Mouse (Mus musculus) inflammation-experienced regulatory T-cells, adult 6 months (primary cell): Measurements from ENCODE around the gene Gm21762. TPM values are rescaled to one million over a fixed set of nuclear protein-coding genes. Genes with fewer than 3 reads are reported as not detected.
A peak's percentile ranks its signal among the peaks of the same experiment; 100 is the strongest.
"Not testable (repeated sequence)": the region's sequence is repeated elsewhere in the genome, so short reads cannot be mapped to it uniquely, and the experiment has no call there.

Source experiments
- ATAC-seq: one replicate; pipeline ENCODE4 v1.8.0; 2017
- polyA plus RNA-seq, 3 experiments: library from polyadenylated mRNA; unstranded; fragments of 100-300 nt; shearing (Covaris generic); gene quantifications; one replicate each; pipeline ENCODE4 v1.2.1; 2017

Gm21762 gene
- not detected for polyA plus RNA-seq

DNA sequence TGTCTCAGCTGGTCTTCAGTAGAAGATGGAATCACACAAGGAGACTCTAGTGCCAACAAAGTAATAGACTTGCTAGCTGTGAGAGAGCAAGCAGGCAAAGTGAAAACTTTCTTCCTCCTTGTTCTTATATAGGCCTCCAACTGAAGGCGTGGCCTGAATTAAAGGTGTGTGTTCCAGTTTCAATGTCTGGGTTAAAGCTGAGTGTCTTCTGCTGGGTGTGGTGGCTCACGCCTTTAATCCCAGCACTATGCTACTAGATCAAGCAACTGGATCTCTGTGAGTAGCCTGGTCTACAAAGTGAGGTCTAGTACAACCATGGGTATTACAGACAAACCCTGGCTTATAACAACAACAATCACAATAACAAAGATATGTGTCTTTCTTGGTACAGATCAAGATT, at the start of gene Gm21762:
TSS of gene Gm21762 (minus strand) at position 101 of the 400 bp plus-strand sequence.
- not testable (repeated sequence) for ATAC-seq

GRCm38 (mm10) chr13:120262870-120263269, 47.1 kb upstream of the Gm21762 start, which contains the start of gene AF067061:
TSS of gene AF067061 (plus strand) at chr13:120263114.
- not testable (repeated sequence) for ATAC-seq

DNA sequence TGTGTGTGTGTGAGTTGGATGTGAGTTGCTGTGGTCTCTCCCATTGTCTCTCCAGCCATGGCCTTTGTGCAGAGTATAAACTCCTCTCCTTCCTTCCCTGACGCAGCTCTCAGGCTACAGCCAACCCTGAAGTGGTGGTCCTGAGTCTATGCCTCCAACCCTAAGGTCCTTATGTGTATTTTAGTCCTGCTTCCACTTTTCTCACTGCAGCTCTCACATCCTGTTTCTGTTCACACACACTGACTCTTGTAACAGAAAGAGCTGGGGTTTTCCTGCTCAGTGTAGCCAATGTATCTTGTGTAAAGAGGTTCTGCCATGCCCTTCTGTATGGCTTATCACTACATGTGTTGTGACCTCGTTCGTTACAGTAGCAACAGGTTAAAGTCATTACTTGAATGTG, 44.0 kb upstream of the Gm21762 start:
- ATAC-seq = not testable (repeated sequence)

GRCm38 (mm10) chr13:120258817-120259658, 43.3 kb upstream of the Gm21762 start:
- ATAC-seq = not testable (repeated sequence)

DNA sequence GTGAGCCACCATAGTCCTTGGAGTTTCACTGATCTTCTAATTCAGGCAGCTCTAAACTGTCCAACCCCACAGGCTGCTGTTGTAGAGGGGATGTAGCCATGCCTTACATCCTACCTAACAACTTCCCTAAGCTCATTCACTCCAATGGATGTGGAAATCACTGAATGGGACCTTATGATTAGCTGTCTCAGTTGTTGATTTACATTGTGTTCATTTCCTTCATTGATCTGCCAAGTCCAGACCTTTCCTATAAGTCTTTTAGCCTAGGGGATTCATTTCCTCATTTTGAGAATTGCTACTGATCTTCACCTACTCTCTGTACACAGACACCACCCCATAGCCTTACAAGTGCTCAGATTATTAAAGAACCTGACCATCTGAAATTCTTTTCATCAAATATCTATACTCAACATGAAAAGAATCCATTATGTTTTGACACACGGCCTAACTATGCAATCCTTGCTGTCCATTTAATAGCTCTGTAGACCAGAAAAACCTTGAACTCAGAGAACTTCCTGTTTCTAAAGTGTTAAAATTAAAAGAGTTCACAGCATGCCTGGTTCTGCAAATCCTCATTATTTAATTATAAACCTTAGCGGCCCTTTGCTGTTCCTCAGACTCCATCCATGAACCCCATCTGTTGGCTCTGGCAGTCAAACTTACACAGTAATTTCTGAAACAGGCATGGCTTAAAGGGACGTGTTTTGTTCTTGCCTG, 35.6 kb upstream of the Gm21762 start:
- ATAC-seq = not testable (repeated sequence)

GRCm38 (mm10) chr13:120238811-120239210, 23.1 kb upstream of the Gm21762 start, which contains the start of gene Gm21731:
TSS of gene Gm21731 (plus strand) at chr13:120239111.
- ATAC-seq = not testable (repeated sequence)

DNA sequence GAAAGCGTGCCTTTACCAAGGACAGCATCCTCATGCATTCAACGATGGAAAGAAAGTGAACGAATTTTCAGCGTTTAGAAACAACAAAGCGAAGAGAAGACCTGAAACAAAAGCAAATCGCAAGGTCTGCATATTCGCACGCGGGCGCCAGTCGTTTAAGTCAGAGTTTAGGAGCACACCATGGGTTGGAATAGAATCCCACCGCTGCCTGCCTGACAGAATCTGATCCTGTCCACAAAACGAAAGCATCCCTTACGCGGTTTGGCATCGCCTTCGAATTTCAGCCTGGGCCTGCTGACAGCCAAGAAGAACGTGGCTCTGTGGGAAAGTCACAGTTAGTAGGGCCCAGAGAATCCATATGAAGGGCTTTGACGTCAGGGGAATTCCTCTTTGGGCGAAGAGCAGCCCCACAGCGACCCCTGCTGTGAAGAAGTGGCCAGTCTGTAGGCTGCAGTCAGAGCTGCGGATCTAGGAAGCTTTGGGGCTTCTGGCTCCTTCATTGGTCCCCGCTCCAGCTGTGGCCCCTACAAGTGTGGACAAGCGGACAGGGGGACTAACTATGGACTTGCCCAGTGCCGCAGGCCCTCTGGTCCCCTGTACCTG, 16.8 kb upstream of the Gm21762 start:
- ATAC-seq = not testable (repeated sequence)

GRCm38 (mm10) chr13:120231798-120232197, 16.1 kb upstream of the Gm21762 start:
- ATAC-seq = not testable (repeated sequence)

- ATAC-seq = peak; percentile 32
These were observed 7.4 kb upstream of the Gm21762 start for GRCm38 (mm10) chr13:120223012-120223659.

GRCm38 (mm10) chr13:120220922-120221321, 5.2 kb upstream of the Gm21762 start:
- ATAC-seq = not testable (repeated sequence)

GRCm38 (mm10) chr13:120196189-120196821, 19.4 kb downstream of the Gm21762 start:
- not testable (repeated sequence) for ATAC-seq

DNA sequence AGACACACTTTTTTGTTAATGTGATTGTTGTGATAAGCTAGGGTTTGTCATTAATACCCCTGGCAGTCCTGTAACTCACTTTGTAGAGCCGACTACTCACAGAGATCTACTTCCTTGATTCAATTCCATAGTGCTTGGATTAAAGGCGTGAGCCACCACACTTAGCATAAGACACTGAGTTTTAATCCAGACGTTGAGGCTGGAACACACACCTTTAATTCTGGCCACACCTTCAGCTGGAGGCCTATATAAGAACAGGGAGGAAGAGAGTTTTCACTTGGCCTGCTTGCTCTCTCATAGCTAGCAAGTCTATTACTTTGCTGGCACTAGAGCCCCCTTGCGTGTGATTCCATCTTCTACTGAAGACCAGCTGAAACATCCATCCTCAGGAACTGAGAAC, 43.6 kb downstream of the Gm21762 start, which contains the start of gene Gm21818:
TSS of gene Gm21818 (plus strand) at position 301 of the 400 bp plus-strand sequence.
- ATAC-seq = not testable (repeated sequence)

GRCm38 (mm10) chr13:120168301-120168700, 47.4 kb downstream of the Gm21762 start:
- not testable (repeated sequence) for ATAC-seq

Other genes with a start within 250 kb of the Gm21762 start
- not detected for gene Gm36079, start 188.9 kb downstream of the Gm21762 start, polyA plus RNA-seq
- under 1 TPM in 2 of 3 experiments, not detected in 1; 0.21 to 0.87 TPM for gene Gm21188, start 163.8 kb downstream of the Gm21762 start, polyA plus RNA-seq
- not detected for gene Gm20767, start 75.7 kb downstream of the Gm21762 start, polyA plus RNA-seq
- not detected for gene Gm21818, start 43.5 kb downstream of the Gm21762 start, polyA plus RNA-seq
- not detected for gene Gm21731, start 23.2 kb upstream of the Gm21762 start, polyA plus RNA-seq
- not detected for gene AF067061, start 47.2 kb upstream of the Gm21762 start, polyA plus RNA-seq
- 10 to 100 TPM; 28.6 to 70.5 (median 48.6) TPM for gene BC147527, start 84.4 kb upstream of the Gm21762 start, polyA plus RNA-seq
- gene Tcstv3, start 100.9 kb upstream of the Gm21762 start, polyA plus RNA-seq = not detected